Mouse (Mus musculus) neural tube, embryonic 13.5 days (tissue): ENCODE measurements around the gene Gm45261. TPM values are rescaled to one million over a fixed set of nuclear protein-coding genes. Genes with fewer than 3 reads are reported as not detected.

Experiments
- ATAC-seq: fragments of 200-750 bp; cut with Nextera tagmentation; 2 replicates; pipeline ENCODE4 v1.8.0; 2017; ENCODE audit warnings: low read depth, mild to moderate bottlenecking, moderate TSS enrichment, moderate library complexity
- H3K27ac ChIP-seq: fragments of 300-500 bp; sonication (generic); replicated peaks from 2 replicates; pipeline ENCODE4 v1.5.1; 2015; ENCODE audit warnings: moderate library complexity, mild to moderate bottlenecking, inconsistent platforms
- H3K27me3 ChIP-seq: fragments of 300-500 bp; sonication (generic); 2 replicates; pipeline ENCODE4 v1.6.1; 2015; ENCODE audit warnings: mild to moderate bottlenecking, inconsistent platforms
- H3K36me3 ChIP-seq: fragments of 300-500 bp; sonication (generic); 2 replicates; pipeline ENCODE4 v1.6.1; 2015; ENCODE audit warnings: mild to moderate bottlenecking, inconsistent platforms
- H3K4me1 ChIP-seq: fragments of 300-500 bp; sonication (generic); replicated peaks from 2 replicates; pipeline ENCODE4 v1.6.1; 2015; ENCODE audit warnings: inconsistent platforms
- H3K4me2 ChIP-seq: fragments of 300-500 bp; sonication (generic); 2 replicates; pipeline ENCODE4 v1.6.1; 2015; ENCODE audit warnings: inconsistent platforms, mild to moderate bottlenecking, moderate library complexity
- H3K4me3 ChIP-seq: fragments of 300-500 bp; sonication (generic); 2 replicates; pipeline ENCODE4 v1.5.1; 2015; ENCODE audit warnings: mild to moderate bottlenecking, inconsistent platforms
- H3K9ac ChIP-seq: fragments of 300-500 bp; sonication (generic); 2 replicates; pipeline ENCODE4 v1.6.1; 2015; ENCODE audit warnings: moderate library complexity, mild to moderate bottlenecking, inconsistent platforms
- H3K9me3 ChIP-seq: fragments of 300-500 bp; sonication (generic); 2 replicates; pipeline ENCODE4 v1.6.1; 2016; ENCODE audit warnings: inconsistent platforms
- WGBS: fragments of 180-500 bp; shearing (Covaris S2); methylation state at CpG from one replicate; pipeline ENCODE4 v1.1.7; 2015; 5-methylcytosine and 5-hydroxymethylcytosine counted together
- polyA plus RNA-seq: library from polyadenylated mRNA; unstranded; fragments of >200 nt; fragmentation: Nextera tagmentation; extraction: Ambion mirVana; gene quantifications from 2 replicates; pipeline ENCODE4 v1.2.1, GENCODE M21; 2015

The Gm45261 gene
- polyA plus RNA-seq, 1 experiment from 2014 or later: not detected

DNA sequence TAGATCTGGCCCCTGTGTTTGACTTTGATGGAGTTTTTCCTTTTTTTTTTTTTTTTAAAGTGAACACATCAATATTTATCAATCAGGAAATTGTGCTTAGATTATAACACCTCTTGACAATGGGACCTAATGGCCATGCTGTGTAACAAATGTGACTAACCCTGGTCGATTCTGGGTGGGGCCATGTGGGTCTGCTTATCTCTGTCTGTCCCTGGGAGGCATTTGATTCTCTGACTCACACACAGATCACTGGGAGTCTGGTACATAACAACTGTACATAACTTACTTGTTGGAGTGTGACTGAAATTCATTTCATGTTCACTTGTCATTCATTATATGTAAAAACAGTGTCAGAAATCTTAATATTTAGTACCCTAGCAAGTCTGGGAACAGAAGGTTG, 13.7 kb downstream of the Gm45261 start:
- no peaks in the 10 kb centered on the region for H3K36me3 ChIP-seq
- 74% methylated on average over 1 of the region's 1 CpGs for WGBS
- no peaks in the 10 kb centered on the region for H3K9me3 ChIP-seq
- H3K9ac ChIP-seq: no peak overlapping the region
- H3K4me2 ChIP-seq: no peak overlapping the region
- no peak overlapping the region for H3K4me3 ChIP-seq
- H3K4me1 ChIP-seq: no peaks in the 10 kb centered on the region
- no peak overlapping the region for H3K27ac ChIP-seq
- ATAC-seq: no peak
- no peaks in the 10 kb centered on the region for H3K27me3 ChIP-seq

DNA sequence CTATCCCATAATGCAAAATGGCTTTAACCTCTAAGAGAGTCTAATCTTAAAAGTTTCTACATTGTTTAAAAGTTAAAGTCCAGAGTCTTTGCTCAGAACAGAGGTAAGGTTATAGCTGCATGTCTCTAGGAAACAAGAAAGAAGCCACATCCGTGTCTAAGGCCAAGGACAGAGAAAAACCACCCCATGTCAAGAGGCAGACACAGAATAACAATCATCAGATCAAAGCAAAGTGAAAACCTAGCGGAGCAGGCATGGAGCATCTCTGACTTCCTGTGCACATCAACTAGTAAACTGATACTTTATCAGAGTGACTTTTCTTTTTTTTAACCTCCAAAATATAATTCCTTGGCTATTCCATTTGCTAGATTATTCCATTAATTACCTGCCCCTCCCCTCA, 20.3 kb downstream of the Gm45261 start:
- no peaks in the 10 kb centered on the region for H3K9me3 ChIP-seq
- no peak overlapping the region for H3K4me2 ChIP-seq
- no peaks in the 10 kb centered on the region for H3K27me3 ChIP-seq
- no peaks in the 10 kb centered on the region for H3K36me3 ChIP-seq
- no peak for ATAC-seq
- no peak overlapping the region for H3K27ac ChIP-seq
- H3K4me3 ChIP-seq: no peak overlapping the region
- H3K4me1 ChIP-seq: no peaks in the 10 kb centered on the region
- 80% methylated on average over 2 of the region's 2 CpGs for WGBS
- no peak overlapping the region for H3K9ac ChIP-seq

GRCm38 (mm10) chr1:80438506-80438905, 22.7 kb downstream of the Gm45261 start:
- 87% methylated on average over 2 of the region's 2 CpGs for WGBS
- H3K4me2 ChIP-seq: no peak overlapping the region

DNA sequence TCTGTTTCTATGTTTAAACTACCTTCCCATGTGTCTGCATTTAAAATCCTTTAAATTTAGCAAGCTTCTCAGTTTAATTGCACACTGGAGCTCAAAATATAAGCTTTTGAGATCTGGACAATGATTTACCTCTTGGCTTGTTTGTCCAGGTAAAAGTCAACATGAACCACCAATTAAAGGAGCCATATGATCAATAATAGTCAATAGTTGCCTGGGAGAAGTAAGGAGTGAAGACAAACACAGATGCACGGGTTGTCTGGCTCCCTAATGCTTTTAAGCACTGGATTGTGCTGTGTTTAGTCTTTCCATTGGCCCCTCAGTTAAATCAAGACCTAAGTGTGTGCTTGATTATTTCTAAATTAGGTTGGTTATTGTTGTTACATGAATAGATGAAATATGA, 33.3 kb downstream of the Gm45261 start:
- Histone ChIP-seq H3K9me3 (0 out of 2 replicates have a peak, but pooled peaks cover 6% of the 10 kb centered on the region), H3K27me3 (no peaks in the 10 kb centered on the region), H3K36me3 (no peaks in the 10 kb centered on the region), H3K27ac (no peak overlapping the region), H3K4me2 (no peak overlapping the region), H3K4me1 (no peaks in the 10 kb centered on the region), H3K9ac (no peak overlapping the region), H3K4me3 (no peak overlapping the region)
- WGBS: 67% methylated on average over 1 of the region's 1 CpGs
- no peak for ATAC-seq

More at GRCm38 (mm10) chr1:80438506-80438905, 22.7 kb downstream of the Gm45261 start:
- Histone ChIP-seq H3K27me3 (no peaks in the 10 kb centered on the region), H3K9me3 (no peaks in the 10 kb centered on the region), H3K4me1 (no peaks in the 10 kb centered on the region), H3K4me3 (no peak overlapping the region), H3K9ac (no peak overlapping the region), H3K27ac (no peak overlapping the region), H3K36me3 (no peaks in the 10 kb centered on the region)
- no peak for ATAC-seq

DNA sequence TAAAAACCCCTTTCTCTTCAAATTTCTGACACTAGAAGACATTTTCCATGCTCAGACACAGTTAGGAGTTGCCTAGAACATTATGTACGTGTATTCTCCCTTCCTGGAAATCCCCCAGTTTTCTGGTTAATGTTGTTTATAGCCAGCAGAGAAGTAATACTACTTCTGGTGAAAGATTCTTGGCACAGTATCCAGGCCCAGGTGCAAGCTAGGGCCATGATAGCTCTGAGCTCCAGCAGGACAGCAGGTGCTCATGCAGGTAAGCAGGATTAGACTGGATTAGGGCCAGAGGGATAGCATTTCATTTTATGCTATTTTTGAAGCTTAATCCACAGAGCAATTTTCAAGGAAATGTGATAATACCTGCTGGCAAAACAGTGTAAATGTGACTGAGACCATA, 33.8 kb downstream of the Gm45261 start:
- H3K4me1 ChIP-seq: no peaks in the 10 kb centered on the region
- H3K9me3 ChIP-seq: 0 out of 2 replicates have a peak, but pooled peaks cover 6% of the 10 kb centered on the region
- no peak overlapping the region for H3K9ac ChIP-seq
- no peak overlapping the region for H3K4me2 ChIP-seq
- no peak for ATAC-seq
- no peaks in the 10 kb centered on the region for H3K36me3 ChIP-seq
- H3K4me3 ChIP-seq: no peak overlapping the region
- 77% methylated on average over 1 of the region's 1 CpGs for WGBS
- H3K27me3 ChIP-seq: no peaks in the 10 kb centered on the region
- no peak overlapping the region for H3K27ac ChIP-seq

GRCm38 (mm10) chr1:80424666-80425065, 36.6 kb downstream of the Gm45261 start:
- Histone ChIP-seq H3K4me1 (no peaks in the 10 kb centered on the region), H3K9ac (no peak overlapping the region), H3K36me3 (no peaks in the 10 kb centered on the region), H3K4me2 (no peak overlapping the region), H3K4me3 (no peak overlapping the region), H3K27me3 (no peaks in the 10 kb centered on the region), H3K9me3 (no peaks in the 10 kb centered on the region), H3K27ac (no peak overlapping the region)
- no peak for ATAC-seq
- 84% methylated on average over 1 of the region's 1 CpGs for WGBS

- no peaks in the 10 kb centered on the region for H3K27me3 ChIP-seq
- H3K4me3 ChIP-seq: no peak overlapping the region
- H3K4me1 ChIP-seq: no peaks in the 10 kb centered on the region
- WGBS: 93% methylated on average over 12 of the region's 12 CpGs
- no peak overlapping the region for H3K9ac ChIP-seq
- no peak for ATAC-seq
- no peak overlapping the region for H3K27ac ChIP-seq
- no peaks in the 10 kb centered on the region for H3K36me3 ChIP-seq
- H3K4me2 ChIP-seq: no peak overlapping the region
- no peaks in the 10 kb centered on the region for H3K9me3 ChIP-seq
Observed at GRCm38 (mm10) chr1:80418321-80419045, 42.8 kb downstream of the Gm45261 start.

GRCm38 (mm10) chr1:80416329-80416728, 44.9 kb downstream of the Gm45261 start:
- no peak overlapping the region for H3K4me3 ChIP-seq
- H3K27me3 ChIP-seq: no peaks in the 10 kb centered on the region
- H3K9ac ChIP-seq: no peak overlapping the region
- H3K27ac ChIP-seq: no peak overlapping the region
- H3K4me2 ChIP-seq: no peak overlapping the region
- H3K4me1 ChIP-seq: no peaks in the 10 kb centered on the region
- H3K9me3 ChIP-seq: no peaks in the 10 kb centered on the region
- ATAC-seq: no peak
- no peaks in the 10 kb centered on the region for H3K36me3 ChIP-seq
- WGBS: 80% methylated on average over 5 of the region's 5 CpGs

DNA sequence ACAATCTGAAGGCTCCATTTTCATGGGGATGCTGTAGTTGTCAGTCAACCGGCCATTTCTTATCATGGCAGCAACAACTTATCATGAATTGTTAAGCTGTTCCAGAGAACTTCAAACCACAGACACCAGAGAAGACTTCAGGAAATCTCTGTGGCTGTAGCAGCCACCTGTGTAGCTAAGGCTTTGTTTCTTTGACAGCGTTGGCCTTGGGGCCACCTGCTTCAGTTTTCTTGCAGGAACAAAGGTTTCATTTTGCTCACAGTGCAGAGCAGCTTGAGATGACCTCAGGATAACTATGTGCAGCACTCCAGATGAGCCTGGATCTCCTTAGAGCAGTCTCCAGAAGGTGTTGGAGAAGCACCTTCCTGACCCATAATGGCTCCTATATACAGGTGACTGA, 48.7 kb downstream of the Gm45261 start:
- Histone ChIP-seq H3K4me3 (no peak overlapping the region), H3K4me1 (0 out of 2 replicates have a peak, but pooled peaks cover 13% of the 10 kb centered on the region), H3K9ac (no peak overlapping the region), H3K9me3 (no peaks in the 10 kb centered on the region), H3K4me2 (no peak overlapping the region), H3K27ac (no peak overlapping the region), H3K27me3 (no peaks in the 10 kb centered on the region), H3K36me3 (no peaks in the 10 kb centered on the region)
- 88% methylated on average over 2 of the region's 2 CpGs for WGBS
- no peak for ATAC-seq

DNA sequence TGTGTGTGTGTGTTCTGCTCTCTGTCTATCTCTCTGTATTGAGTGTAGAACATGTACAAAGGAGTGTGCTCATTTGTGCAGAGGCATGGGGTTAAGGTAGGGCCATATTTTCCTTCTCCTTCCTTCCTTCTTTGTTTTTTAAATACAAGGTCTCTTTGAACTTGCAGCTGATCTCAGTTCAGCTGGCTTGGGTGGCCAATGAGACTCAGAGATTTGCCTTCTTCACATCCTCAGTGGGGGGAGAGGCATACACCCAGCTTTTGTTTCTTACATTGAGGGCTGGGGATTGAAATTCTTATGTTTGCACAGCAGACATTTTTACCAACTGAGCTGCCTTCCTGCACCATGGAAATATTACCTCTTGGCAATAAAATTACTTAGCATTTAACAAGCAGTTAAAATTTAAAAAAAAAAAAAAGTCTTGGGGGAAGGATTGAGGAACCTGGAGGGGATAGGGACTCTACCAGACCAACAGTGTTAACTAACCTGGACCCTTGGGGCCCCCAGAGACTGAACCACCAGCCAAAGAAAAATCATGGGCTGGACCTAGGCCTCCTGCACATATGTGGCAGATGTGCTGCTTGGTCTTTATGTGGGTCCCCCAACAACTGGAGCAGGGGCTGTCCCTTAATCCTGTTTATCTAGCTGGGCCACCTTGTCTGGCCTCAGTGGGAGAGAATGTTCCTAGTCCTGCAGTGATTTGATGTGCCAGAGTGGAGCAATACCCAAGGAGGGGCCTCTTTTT, 50.8 kb downstream of the Gm45261 start:
- Histone ChIP-seq H3K9ac (no peak overlapping the region), H3K4me2 (no peak overlapping the region), H3K27ac (peak overlapping the region; percentile 9; the same call in 1 of the 2 replicates), H3K9me3 (no peaks in the 10 kb centered on the region), H3K36me3 (no peaks in the 10 kb centered on the region), H3K27me3 (no peaks in the 10 kb centered on the region), H3K4me3 (no peak overlapping the region), H3K4me1 (0 out of 2 replicates have a peak, but pooled peaks cover 13% of the 10 kb centered on the region)
- ATAC-seq: no peak

DNA sequence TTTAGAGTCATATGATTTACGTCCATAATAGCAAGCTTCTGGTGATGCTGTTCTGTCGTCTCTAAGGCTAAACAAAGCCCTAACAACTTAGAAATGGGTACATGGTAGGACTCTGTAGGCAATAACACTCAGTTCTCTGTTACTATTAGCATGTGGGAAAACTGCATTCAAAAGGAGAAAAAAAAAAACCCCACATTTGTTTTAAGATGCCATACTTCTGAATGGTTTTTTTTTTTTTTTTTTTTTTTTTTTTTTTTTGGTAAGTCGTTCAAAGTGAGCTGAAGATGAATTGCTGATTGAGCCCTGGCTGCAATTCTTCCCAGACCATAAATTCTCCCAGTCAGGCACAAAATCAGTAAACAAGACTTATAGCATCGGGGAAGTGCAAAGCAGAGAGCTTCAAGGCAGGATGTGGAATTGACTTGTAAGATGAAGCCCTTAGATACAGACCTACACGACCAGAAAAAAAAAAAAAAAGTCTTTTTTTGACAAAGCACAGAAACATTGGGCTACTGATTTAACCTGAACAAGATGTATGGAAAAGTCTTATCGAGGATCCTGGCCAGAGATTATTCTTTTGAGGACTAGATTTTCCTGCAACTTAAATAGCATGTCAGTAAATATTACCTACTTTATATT, 51.7 kb downstream of the Gm45261 start:
- Histone ChIP-seq H3K27ac (no peak overlapping the region), H3K4me2 (no peak overlapping the region), H3K9ac (no peak overlapping the region), H3K4me3 (no peak overlapping the region), H3K27me3 (no peaks in the 10 kb centered on the region), H3K4me1 (0 out of 2 replicates have a peak, but pooled peaks cover 13% of the 10 kb centered on the region), H3K36me3 (no peaks in the 10 kb centered on the region), H3K9me3 (no peaks in the 10 kb centered on the region)
- 29% methylated on average over 6 of the region's 6 CpGs for WGBS
- ATAC-seq: no peak

GRCm38 (mm10) chr1:80408586-80408985, 52.7 kb downstream of the Gm45261 start:
- Histone ChIP-seq H3K4me3 (no peak overlapping the region), H3K27me3 (no peaks in the 10 kb centered on the region), H3K9me3 (no peaks in the 10 kb centered on the region), H3K36me3 (no peaks in the 10 kb centered on the region), H3K4me2 (no peak overlapping the region), H3K27ac (no peak overlapping the region), H3K9ac (no peak overlapping the region), H3K4me1 (0 out of 2 replicates have a peak, but pooled peaks cover 13% of the 10 kb centered on the region)
- peak; percentile 78 for ATAC-seq
- WGBS: 0% methylated on average over 3 of the region's 3 CpGs
